In the genomic region with DNA sequence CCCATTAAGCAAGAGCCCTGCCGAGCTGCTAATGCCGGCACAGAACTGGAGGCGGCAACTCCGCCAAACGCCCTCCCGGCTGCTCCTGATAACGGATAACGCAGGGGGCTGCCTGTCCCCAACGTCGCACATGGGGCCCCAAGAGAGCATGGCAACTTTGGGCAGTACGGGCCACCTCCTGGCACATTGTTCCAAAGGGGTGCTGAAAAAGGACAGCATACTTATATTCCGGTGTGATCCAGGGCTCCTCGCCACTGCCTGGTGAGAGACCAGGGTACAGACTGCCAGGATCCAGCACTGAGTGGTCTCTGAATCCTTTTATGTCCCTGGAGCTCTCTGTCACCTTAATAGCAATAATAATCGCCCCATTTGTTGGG, we compare ENCODE assay signal across 9 mouse cellular contexts. TPM values are rescaled to one million over a fixed set of nuclear protein-coding genes. Genes with fewer than 3 reads are reported as not detected.
DNase-seq lines count a peak whose midpoint lies in the region; ATAC-seq lines count a peak whose summit lies in the region.
"Had no signal": no experiment of that assay in that cellular context is flagged by ENCODE, and none has a peak within 500 bp of the region (broad histone marks: within the 10 kb centered on the region; RNA-seq: fewer than 3 reads in every experiment).

No protein-coding gene starts in this region.

- no peak overlapping the region for H3K27ac ChIP-seq in heart, embryonic 15.5 days
- H3K27ac ChIP-seq in embryonic facial prominence, embryonic 13.5 days = no peak overlapping the region
- H3K27ac ChIP-seq in hindbrain, embryonic 16.5 days (ENCODE audit: low read depth, low read length) = no peak overlapping the region
- peak overlapping the region; percentile 72 for H3K27ac ChIP-seq in midbrain, embryonic 14.5 days (replicated peaks; ENCODE audit: low read depth, low read length)

- no peak overlapping the region for H3K4me3 ChIP-seq in heart, embryonic 15.5 days
- no peak overlapping the region for H3K4me3 ChIP-seq in embryonic facial prominence, embryonic 13.5 days
- peak overlapping the region; percentile 24 for H3K4me3 ChIP-seq in hindbrain, embryonic 16.5 days (ENCODE audit: low read length)
- H3K4me3 ChIP-seq in midbrain, embryonic 14.5 days (replicated peaks; ENCODE audit: low read depth, low read length) = peak overlapping the region; percentile 22

- no peak for DNase-seq in heart, adult 18-20 months
- no peak for DNase-seq in midbrain, embryonic 14.5 days
- no peak for DNase-seq in adrenal gland, postnatal 4 days (ENCODE audit: low spot score in 2 of 2)
- no peak for DNase-seq in urinary bladder, postnatal 10 days (ENCODE audit: low spot score)
- no peak for DNase-seq in testis, postnatal 10 days (ENCODE audit: low spot score)
- DNase-seq: lung, postnatal 14 days had no signal

- H3K4me2 ChIP-seq in heart, embryonic 15.5 days = peak overlapping the region; percentile 43
- peak overlapping the region; percentile 24; the same call in 1 of the 2 replicates for H3K4me2 ChIP-seq in embryonic facial prominence, embryonic 13.5 days
- H3K4me2 ChIP-seq in hindbrain, embryonic 16.5 days (ENCODE audit: low read length) = peak overlapping the region; percentile 43
- peak overlapping the region; percentile 80 for H3K4me2 ChIP-seq in midbrain, embryonic 14.5 days (ENCODE audit: low read length)

- WGBS in heart, embryonic 15.5 days = 7% methylated on average over 14 of the region's 14 CpGs
- 11% methylated on average over 14 of the region's 14 CpGs for WGBS in embryonic facial prominence, embryonic 13.5 days
- WGBS in hindbrain, embryonic 16.5 days = 6% methylated on average over 14 of the region's 14 CpGs
- 4% methylated on average over 14 of the region's 14 CpGs for WGBS in midbrain, embryonic 14.5 days

- H3K9me3 ChIP-seq in heart, embryonic 15.5 days (replicated peaks) = no peaks in the 10 kb centered on the region
- H3K9me3 ChIP-seq in embryonic facial prominence, embryonic 13.5 days = no peaks in the 10 kb centered on the region
- no peaks in the 10 kb centered on the region for H3K9me3 ChIP-seq in hindbrain, embryonic 16.5 days (ENCODE audit: control insufficient read depth, low read length)
- H3K9me3 ChIP-seq in midbrain, embryonic 14.5 days (ENCODE audit: control insufficient read depth, low read length) = no peaks in the 10 kb centered on the region

- peaks cover 18% of the 10 kb centered on the region for H3K4me1 ChIP-seq in heart, embryonic 15.5 days (replicated peaks)
- peaks cover 18% of the 10 kb centered on the region for H3K4me1 ChIP-seq in embryonic facial prominence, embryonic 13.5 days
- H3K4me1 ChIP-seq in hindbrain, embryonic 16.5 days (ENCODE audit: control insufficient read depth, insufficient read depth, low read depth, low read length) = peaks cover 39% of the 10 kb centered on the region
- peaks cover 60% of the 10 kb centered on the region for H3K4me1 ChIP-seq in midbrain, embryonic 14.5 days (ENCODE audit: control insufficient read depth, insufficient read depth, low read length)

- no peak overlapping the region for H3K9ac ChIP-seq in heart, embryonic 15.5 days
- H3K9ac ChIP-seq in embryonic facial prominence, embryonic 13.5 days = no peak overlapping the region
- H3K9ac ChIP-seq in hindbrain, embryonic 16.5 days (ENCODE audit: low read depth, low read length) = peak overlapping the region; percentile 28; the same call in 1 of the 2 replicates
- peak overlapping the region; percentile 23; the same call in 1 of the 2 replicates for H3K9ac ChIP-seq in midbrain, embryonic 14.5 days (replicated peaks; ENCODE audit: low read length)

- ATAC-seq in heart, embryonic 15.5 days (replicated peaks; ENCODE audit: insufficient number of reproducible peaks, insufficient read depth, low FRiP score, low read depth) = no peak
- ATAC-seq in embryonic facial prominence, embryonic 13.5 days (ENCODE audit: insufficient number of reproducible peaks, insufficient read depth, low FRiP score, low TSS enrichment, low read depth) = no peak
- peak; percentile 17 for ATAC-seq in hindbrain, embryonic 16.5 days
- peak; percentile 21; the same call in 1 of the 2 replicates for ATAC-seq in midbrain, embryonic 14.5 days (ENCODE audit: low FRiP score, low TSS enrichment)

- H3K36me3 ChIP-seq in heart, embryonic 15.5 days = no peaks in the 10 kb centered on the region
- no peaks in the 10 kb centered on the region for H3K36me3 ChIP-seq in embryonic facial prominence, embryonic 13.5 days
- no peaks in the 10 kb centered on the region for H3K36me3 ChIP-seq in hindbrain, embryonic 16.5 days (ENCODE audit: control insufficient read depth, insufficient read depth, low read length)
- H3K36me3 ChIP-seq in midbrain, embryonic 14.5 days (ENCODE audit: control insufficient read depth, insufficient read depth, low read length) = no peaks in the 10 kb centered on the region

- H3K27me3 ChIP-seq in heart, embryonic 15.5 days = peaks cover 86% of the 10 kb centered on the region
- peaks cover 92% of the 10 kb centered on the region for H3K27me3 ChIP-seq in embryonic facial prominence, embryonic 13.5 days
- no peaks in the 10 kb centered on the region for H3K27me3 ChIP-seq in hindbrain, embryonic 16.5 days (replicated peaks; ENCODE audit: control insufficient read depth, insufficient read depth, low read length)
- peaks cover 7% of the 10 kb centered on the region; the same call in 1 of the 2 replicates for H3K27me3 ChIP-seq in midbrain, embryonic 14.5 days (ENCODE audit: control insufficient read depth, insufficient read depth, low read length)

RNA-seq across cellular contexts. Expression of a gene that starts 5.0 kb away (rescaled TPM):
- 0.09 and 0.19 TPM in 2 replicates for polyA plus RNA-seq in heart, embryonic 15.5 days (2015; fragmentation: Nextera tagmentation; extraction: Ambion mirVana)
- under 1 TPM; 0.07 to 0.08 TPM for total RNA-seq in heart, adult 18-20 months (2021)
- polyA plus RNA-seq in embryonic facial prominence, embryonic 13.5 days (2015; fragmentation: Nextera tagmentation; extraction: Ambion mirVana) = 0.30 and 0.58 TPM in 2 replicates
- polyA plus RNA-seq in hindbrain, embryonic 16.5 days (2015; fragmentation: Nextera tagmentation; extraction: Ambion mirVana) = 17.4 and 23.1 TPM in 2 replicates
- 20.6 and 27.9 TPM in 2 replicates for polyA plus RNA-seq in midbrain, embryonic 14.5 days (2014; fragmentation: Nextera tagmentation; extraction: Ambion mirVana)
- 1 to 10 TPM; 7.1 to 8.3 TPM for total RNA-seq in adrenal gland, postnatal 4 days (2021)

Comparison
In these comparisons a context has a peak if more than half of its experiments do, and no peak if none do; other contexts are left out.
1. ATAC-seq: peak in hindbrain, embryonic 16.5 days (single experiment) and midbrain, embryonic 14.5 days (single experiment); none in heart, embryonic 15.5 days (single experiment) and embryonic facial prominence, embryonic 13.5 days (single experiment).
2. H3K4me2 ChIP-seq: peak in every context shown above with its lines; median percentile 80 in midbrain, embryonic 14.5 days; 43 in heart, embryonic 15.5 days; 43 in hindbrain, embryonic 16.5 days; 24 in embryonic facial prominence, embryonic 13.5 days.
3. H3K4me3 ChIP-seq: peak in hindbrain, embryonic 16.5 days (single experiment) and midbrain, embryonic 14.5 days (single experiment); none in heart, embryonic 15.5 days (single experiment) and embryonic facial prominence, embryonic 13.5 days (single experiment).
4. H3K9ac ChIP-seq: peak in hindbrain, embryonic 16.5 days (single experiment) and midbrain, embryonic 14.5 days (single experiment); none in heart, embryonic 15.5 days (single experiment) and embryonic facial prominence, embryonic 13.5 days (single experiment).
5. RNA of a gene that starts 5.0 kb away (polyA plus RNA-seq): 20.6 to 27.9 TPM in midbrain, embryonic 14.5 days and 17.4 to 23.1 TPM in hindbrain, embryonic 16.5 days; 0.30 to 0.58 TPM in embryonic facial prominence, embryonic 13.5 days and 0.09 to 0.19 TPM in heart, embryonic 15.5 days; every median in the first group is over 10 times any median in the second.